Mouse (Mus musculus) T-helper 17 cell (primary cell): ENCODE data around the gene Pkhd1.
"Not testable (repeated sequence)": the region's sequence is repeated elsewhere in the genome, so short reads cannot be mapped to it uniquely, and the experiment has no call there.

Source experiments
- in situ Hi-C, 2 experiments: fragments of 300-600 bp; cut with MboI, MseI; formaldehyde crosslinking; loops; 1 replicate in 1 of 2; 2 replicates in 1 of 2; pipeline ENCODE4 v1.15.1; 2025; ENCODE audit warnings: high pct_unique_total_duplicates in 2 of 2

Gene Pkhd1

DNA sequence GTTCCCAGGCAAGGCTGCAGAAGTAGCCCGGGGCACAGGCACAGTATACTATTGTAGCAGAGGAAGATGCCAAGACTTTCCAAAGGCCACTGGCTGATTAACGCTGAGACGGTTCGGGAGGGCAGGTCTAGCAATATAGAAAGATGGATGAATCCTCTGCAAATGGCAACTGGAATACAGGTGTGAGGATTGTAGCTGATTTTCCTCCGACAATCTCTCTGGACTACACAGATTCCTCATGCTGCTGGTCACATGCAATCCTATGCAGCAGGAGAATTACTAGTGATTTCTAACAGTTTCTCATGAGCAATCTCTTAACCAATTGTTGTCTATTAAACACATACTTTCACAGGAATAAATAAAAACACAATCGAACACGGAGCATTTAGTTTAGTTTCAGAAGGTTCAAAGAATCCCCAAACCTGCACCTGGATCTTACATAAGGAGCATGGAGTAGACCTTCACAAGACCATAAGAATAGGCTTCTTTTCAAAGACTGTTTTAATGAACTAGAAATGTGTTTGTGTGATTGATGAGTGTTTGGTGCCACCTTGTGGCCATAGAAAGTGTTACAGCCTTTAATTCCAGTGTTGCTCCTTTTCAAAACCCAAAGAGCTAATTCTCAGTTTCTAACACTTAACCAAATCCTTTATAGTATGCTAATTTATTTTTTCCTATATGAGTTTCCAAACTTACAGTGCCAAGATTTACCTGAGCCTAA is 104.3 kb downstream of the Pkhd1 start:
- in situ Hi-C loops = loop anchor here (5.0 to 25.0 kb wide), 4 partner anchors 201 to 1309 kb away; partner anchors contain the start of gene Tfap2b (in 1 of the 2)

DNA sequence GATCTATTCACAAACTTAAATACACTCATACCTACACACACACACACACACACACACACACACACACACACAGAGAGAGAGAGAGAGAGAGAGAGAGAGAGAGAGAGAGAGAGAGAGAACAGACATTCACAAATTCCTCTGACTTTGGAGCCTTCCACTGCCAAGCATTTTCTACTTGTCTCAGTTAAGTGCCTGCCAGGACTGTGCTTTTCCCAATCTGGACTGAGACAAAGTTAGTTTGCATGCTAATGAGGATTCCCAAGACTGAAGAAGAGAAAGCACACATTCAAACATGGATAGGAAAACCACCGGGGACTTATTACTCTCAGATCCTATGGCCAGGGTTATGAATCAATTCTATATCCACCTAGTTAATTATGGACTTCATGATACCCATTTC is 118.9 kb downstream of the Pkhd1 start:
- in situ Hi-C loops = no loop called here

DNA sequence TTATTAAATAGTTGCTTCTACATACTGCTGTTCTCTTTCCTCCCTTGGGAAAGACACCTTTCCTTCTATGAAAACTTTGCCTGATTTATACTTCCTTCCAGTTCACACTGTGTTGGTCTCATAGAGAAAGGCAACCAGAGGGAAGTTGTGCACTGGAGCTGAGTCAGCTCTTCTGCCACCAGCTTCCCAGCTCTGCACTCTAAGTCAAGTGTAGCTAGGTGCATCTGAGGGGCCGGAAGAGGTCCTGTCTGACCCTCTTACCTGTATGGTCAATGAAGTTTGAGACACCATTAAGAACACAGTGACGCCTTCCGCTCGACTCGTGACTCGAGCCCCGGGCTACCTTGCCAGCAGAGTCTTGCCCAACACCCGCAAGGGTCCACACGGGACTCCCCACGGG is 131.8 kb downstream of the Pkhd1 start:
- in situ Hi-C loops = no loop called here

DNA sequence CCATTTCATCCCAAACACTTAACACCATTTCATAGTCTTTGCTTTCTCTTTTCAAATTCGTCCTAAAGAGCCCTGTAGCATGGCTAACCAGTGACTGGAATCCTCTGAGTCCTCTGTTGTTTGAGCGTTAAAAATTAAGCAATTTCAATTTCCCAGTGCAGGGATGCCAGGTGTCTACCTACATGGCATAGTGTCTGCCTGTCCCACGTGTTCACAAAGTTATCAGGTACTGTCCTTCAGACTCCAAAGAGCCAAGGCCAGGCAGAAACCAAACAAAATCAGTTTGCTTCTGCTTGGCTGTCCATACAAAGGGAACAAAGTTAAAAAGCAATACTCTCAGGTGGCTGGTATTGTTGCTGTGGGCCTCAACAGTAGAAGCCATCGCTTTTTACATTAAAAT is 136.0 kb downstream of the Pkhd1 start:
- in situ Hi-C loops = no loop called here

DNA sequence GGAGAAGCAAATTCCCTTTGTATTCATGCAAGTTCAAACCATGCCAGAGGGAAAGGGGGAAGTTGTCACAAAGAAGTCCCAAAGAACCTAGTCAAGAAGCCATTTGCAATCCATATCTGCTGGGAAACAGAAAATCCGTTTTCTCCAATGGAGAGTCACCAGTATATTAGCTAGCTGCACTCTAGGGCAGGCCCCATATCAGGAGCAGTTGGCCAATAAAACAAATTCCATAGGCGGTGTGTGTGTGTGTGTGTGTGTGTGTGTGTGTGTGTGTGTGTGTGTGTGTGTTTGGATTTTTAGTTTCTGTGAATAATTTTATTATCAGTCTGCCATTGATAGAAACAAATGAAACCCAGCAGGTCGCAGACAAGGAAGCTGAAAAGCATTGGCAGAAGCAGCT is 139.2 kb downstream of the Pkhd1 start:
- in situ Hi-C loops = no loop called here

DNA sequence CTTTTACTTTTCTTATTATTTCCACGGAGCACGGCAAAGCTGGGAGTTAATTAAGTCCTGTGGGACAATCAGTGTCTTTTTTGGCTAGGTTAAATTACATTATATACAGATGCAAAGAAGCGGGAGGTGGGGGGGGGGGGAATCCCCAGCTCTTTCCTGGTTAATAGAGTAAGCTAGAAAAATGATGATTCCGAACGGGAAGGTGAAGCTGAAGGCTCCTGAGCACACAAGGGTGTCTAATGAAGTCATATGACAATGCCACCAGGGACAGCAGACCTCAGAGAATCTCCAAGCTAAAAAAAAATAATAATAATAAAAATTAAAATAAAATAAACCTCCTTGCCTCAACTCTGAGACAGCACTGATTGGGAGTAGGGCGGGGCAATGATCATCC is 139.6 kb downstream of the Pkhd1 start:
- in situ Hi-C loops = no loop called here

DNA sequence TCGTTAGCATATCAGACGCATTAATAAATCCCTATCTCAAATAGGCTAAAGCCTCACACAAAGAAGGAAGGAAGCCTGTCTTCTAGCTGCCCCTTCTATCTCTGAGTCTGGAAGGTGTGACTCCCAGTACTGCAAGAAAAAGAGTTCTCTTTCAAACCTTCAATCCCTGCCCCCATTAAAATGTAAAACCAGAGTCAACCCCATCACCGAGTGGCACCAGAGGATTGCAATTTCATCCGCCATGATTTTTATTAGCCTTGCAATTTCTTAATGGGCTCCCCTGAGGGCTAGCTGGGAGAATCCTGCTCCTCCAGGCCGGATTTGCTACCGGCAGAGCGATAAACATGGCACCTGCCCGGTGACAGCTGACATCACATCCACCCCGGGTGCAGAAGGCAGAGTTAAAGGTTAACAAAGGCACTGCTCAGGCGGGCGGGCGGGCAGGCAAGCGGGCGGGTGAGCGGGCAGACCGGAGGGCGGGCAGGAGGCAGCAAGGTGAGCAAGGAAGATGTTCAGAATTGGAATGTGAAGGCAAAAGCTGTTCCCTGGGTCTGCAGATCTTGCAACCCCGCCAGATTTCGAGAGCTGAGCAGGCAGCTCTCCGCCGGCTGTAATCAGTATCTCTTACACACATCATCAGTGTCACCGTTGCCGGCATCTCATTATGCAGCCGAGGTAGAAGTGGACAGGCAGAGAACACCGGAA is 140.2 kb downstream of the Pkhd1 start:
- in situ Hi-C loops = no loop called here

DNA sequence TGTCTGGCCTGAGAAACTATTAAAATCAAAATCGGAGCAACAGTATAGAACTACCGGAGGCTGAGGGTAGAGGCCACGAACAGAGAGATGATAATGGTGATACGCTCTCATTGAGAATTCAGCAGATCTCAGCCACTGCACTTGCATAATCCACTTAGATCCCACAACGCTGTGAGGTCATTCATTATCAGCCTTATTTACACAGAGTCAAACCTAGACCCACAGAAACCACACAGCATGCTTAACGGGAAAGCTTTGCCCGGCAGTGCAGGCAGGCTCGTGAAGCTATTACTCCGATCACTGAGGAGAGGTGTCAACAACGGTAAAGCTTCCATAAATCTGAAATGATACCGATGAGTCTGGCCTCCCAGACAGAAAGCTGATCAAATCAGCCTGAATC is 147.1 kb downstream of the Pkhd1 start:
- in situ Hi-C loops = loop anchor here in 1 of 2 experiments (25.0 kb wide), 1 partner anchor 1392 kb away; no protein-coding TSS in a partner anchor

DNA sequence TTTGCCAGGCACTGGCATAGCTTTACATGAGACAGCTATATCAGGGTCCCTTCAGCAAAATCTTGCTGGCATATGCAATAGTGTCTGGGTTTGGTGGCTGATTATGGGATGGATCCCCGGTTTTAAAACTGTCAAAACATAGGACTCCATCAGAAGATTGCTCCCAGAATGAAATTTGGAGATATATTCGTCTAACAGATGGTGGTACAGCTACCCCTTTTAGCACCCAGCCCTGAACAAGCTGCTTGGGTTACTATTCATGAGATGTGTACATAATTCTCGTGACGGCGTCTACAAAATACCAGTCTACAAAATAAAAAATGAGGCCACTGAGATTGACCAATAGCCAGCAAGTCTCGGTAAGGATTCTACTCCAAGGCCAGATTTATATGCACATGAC is 147.5 kb downstream of the Pkhd1 start:
- in situ Hi-C loops = loop anchor here in 1 of 2 experiments (25.0 kb wide), 1 partner anchor 1392 kb away; no protein-coding TSS in a partner anchor

DNA sequence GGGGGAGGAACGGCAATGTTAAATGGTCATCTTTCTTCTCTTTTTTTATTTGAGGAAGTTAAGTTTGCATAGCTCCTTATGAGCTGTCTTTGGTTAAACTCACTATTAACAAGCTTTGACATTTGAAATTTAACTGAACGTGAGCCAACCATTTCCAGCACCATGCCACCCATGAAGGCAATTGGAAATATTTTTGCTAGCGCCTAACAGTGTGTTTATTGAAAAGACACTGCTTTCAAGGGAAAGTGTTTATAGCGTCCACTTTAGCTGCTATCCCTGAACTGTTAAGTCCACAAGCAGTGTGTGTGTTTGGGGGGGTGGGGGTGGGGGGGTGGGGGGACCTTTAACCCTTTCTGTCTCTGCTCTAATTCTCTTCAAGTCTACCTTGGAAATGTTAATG is 151.4 kb downstream of the Pkhd1 start:
- in situ Hi-C loops = loop anchor here in 1 of 2 experiments (25.0 kb wide), 1 partner anchor 1396 kb away; no protein-coding TSS in a partner anchor

DNA sequence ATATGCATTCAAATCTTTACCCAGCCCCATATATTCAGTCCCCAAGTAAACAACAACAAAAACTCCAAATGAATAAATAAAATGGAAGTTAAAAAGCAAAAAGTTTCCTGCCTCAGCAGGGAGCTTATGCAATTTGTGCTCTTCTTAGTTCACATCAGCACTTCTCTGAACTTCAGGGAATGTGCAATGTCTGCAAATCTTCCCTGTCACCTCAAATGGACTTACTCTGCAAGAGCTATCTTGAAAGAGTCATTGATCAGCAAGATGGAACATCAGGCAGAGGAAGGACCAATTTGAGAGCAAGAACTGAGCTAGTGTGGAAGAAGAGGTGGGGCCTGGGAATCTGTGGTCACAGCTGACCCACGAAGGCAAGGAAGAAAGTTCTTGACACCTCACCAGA is 163.2 kb downstream of the Pkhd1 start:
- in situ Hi-C loops = loop anchor here in 1 of 2 experiments (25.0 kb wide), 1 partner anchor 1408 kb away; no protein-coding TSS in a partner anchor

DNA sequence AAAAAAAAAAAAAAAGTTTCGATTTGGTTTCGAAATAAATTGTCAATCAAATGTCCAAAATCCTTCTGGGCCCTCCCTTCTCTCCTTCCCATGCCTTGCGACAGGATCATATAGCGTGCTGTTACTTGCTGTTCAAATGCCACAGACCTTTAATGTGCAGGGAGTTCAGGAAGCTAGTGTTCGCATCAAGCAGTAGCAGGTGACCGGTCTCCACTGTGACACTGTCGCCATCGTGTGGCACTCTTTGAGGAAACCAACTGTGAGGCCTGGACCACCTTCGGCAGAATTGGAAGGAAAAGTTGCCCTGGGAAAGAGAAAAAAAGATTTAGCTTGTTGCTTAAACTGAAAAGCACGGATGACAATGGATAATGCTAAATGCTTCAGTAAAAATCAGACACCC is 167.8 kb downstream of the Pkhd1 start:
- in situ Hi-C loops = loop anchor here in 1 of 2 experiments (25.0 kb wide), 1 partner anchor 1412 kb away; no protein-coding TSS in a partner anchor

DNA sequence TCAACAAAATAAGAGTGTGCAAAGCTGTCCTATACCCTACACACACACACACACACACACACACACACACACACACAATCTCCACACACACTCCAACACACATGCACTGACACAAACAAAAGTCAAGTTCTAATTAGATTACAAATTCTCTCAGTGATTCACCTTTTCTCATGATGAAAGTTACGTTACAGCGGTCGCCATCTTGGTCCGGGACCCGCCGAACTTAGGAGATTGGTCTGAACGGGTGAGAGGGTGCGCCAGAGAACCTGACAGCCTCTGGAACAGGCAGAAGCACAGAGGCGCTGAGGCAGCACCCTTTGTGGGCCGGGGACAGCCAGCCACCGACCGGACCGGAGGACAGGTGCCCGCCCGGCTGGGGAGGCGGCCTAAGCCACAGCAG is 185.8 kb downstream of the Pkhd1 start:
- in situ Hi-C loops = not testable (repeated sequence)

DNA sequence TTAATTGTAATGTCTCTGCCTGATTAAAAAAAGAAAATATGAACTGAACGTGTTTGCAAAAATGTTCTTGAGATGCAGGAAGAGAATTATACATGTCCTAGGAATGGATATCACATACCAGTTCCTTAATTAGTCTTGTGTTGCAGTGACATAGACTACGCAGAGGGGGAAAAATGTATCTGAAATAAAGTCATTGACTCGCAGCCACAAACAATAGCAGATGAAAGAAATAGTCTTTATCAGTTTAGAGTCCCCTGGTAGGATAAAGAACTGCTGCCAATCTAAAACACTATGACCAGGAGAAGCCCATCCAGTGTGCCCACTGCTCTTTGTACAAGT is 188.8 kb downstream of the Pkhd1 start:
- in situ Hi-C loops = no loop called here

DNA sequence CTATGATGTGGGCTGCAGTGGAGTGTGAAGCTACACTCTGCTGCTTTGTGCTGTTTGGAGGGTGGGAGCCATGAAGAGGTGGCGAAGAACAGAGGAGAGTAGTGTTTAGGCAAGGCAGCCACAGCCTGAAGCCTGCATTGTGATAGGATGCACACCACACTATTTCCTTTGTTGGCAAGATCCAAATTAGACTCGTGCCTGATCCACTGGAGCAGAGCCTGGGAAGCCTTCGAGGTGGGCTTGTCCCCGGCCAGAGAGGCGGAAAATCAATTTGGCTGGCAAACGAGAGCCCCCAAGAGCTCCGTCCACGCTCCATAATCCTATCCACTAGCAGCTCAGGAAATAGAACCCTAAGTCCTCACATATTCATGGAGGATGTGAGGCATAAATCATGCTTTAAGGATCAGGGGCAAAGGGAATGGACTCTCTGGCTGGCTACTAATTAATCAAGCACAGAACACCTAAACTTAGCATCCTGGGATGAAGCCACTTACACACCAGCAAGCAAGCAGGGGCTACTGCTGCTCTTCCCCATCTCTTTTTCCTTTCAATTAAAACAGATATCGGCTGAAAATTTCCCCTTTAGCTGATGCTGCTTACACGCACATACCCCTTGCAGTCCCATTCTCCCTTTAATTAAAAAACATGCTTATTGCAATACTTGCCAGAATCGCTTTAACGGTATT is 189.4 kb downstream of the Pkhd1 start:
- in situ Hi-C loops = no loop called here

DNA sequence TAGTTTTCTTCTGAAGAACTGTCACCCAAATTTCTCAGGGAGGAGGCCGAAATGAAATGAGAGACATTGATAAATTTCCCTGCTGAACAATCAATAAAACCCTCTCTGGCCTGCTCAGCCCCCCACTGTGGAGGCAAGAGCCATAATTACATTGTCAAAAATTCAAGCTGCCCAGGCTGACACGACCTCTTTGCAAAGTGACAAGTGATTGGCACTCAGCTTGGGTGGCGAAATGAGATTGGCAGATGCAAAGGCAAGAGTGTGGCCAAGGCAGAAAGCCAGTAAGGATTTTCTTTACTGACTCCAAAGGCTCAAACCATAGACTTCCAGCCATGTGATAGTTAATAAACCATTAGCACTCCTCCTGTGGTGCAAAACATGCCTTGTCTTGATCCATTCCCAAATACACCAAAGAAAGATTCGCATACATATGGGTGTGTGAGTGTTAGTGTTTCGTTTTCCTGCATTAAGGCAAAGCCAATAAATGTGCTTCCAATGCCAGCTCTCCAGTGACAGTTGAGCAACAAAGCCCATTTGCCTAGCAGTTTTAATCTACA is 208.4 kb downstream of the Pkhd1 start:
- in situ Hi-C loops = no loop called here

DNA sequence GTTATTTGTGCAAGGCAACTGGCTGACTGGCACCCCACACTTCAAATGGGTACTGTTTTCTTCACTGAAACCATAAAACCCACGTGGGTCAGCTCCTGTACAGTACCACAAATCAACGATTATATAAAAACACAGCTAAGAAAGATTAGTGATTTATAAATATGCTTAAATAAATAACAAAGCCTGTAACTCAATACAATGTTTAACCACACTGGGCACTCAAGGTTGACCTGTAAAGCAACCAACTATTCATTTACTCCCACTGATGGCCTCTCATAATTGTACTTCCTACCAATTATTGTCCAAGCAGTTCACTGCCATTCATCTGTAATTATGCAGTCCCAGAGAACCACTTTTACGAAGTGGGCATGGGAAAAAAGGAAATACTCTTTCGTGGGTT is 219.5 kb downstream of the Pkhd1 start:
- in situ Hi-C loops = no loop called here

DNA sequence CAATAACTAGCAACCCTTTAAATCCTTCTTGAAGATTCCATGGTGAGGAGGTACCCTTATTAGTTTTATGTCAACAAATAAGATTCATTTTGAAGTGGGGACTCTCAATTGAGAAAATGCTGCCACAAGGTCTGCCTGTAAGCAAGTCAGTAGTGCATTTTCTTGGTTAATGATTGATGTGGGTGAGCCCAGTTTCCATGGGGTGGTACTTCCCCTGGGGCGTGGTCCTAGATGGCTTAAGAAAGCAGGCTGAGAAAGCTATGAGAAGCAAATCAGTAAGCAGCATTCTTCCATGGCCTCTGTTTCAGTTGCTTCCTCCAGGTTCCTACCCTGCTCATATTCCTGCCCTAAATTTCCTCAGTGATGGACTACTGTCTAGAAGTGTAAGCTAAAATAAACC is 253.4 kb downstream of the Pkhd1 start:
- in situ Hi-C loops = no loop called here

DNA sequence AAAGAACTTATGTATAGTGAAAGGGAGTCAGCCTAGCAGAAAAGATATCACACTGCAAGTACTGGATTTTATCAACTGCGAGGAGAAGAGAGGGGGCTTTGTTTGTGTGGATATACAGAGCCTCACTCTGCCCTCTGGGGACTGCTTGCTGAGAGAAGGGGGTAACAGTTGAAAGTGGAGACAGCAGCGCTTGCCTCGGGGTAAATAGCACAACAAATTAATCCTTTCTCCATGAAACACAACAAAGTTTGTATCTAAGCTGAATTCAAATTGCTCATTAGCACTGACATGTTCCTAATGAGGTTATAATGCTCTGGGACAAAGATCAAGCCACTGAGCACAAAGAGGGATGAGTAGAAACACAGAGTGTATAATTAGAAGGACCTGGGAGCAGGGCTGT is 273.2 kb downstream of the Pkhd1 start:
- in situ Hi-C loops = loop anchor here (5.0 to 25.0 kb wide), 2 partner anchors 52 to 1343 kb away; no protein-coding TSS in a partner anchor

DNA sequence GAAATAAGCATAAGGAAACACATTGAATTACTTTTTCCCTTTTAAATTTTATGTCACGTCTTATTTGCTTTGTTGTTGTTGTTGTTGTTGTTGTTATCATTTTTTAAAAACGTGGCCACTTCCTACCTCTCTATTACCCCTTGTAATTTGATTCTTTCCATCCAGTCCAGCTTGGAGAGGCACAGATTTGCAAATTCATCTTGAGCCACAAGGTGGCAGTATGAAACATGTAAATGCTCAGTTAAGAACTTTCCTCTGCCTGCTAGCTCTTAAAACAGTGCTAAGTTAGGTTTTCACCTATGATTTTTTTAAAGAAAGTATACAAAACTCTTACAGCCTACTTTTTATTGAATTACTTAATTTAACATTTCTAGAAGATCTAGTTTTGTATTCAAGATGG is 306.4 kb downstream of the Pkhd1 start:
- in situ Hi-C loops = loop anchor here (5.0 kb wide), 1 partner anchor 201 kb away; no protein-coding TSS in a partner anchor

DNA sequence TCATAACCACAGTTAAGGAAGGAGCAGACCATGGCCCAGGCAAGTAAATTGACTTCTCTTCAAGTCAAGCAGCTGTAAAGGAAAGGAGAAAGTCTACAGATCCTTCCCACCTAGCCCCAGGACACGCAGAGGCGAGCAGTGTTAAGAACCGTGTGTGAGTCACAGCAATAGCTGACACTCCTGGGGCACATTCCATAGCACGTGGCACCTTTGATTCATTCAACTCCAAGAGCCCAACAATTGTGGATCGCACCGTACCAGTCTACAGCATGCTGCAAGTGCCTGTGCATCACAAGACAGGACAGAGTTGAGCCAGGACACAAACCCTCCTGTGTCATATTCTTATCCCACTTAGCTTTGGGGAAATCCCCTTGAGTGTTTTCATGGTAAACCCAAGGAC is 306.9 kb downstream of the Pkhd1 start:
- in situ Hi-C loops = loop anchor here (5.0 kb wide), 1 partner anchor 201 kb away; no protein-coding TSS in a partner anchor

DNA sequence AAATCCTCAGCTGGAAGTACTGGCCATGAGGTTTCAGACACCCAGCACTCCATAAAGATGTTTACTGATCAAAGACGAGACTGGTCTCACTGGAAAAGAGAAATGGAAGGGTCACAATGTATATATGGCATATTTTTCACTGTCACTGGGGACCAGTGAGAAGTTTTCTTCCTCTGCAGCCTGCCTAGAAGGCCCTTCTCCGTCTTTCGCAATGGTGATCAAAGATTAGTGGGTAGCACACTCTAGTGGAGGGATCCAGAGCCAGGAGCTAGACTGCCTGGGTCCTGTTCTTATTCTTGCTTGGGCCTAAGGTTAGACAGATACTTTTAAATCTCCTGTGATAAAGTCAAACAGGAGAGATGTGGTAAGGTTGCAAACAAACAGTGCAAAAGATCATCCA is 311.7 kb downstream of the Pkhd1 start:
- in situ Hi-C loops = no loop called here
